9 mouse cellular contexts compared by ENCODE assay signal in genomic region chr2:24047551-24048479, GRCm38 (mm10). TPM values are rescaled to one million over a fixed set of nuclear protein-coding genes. Genes with fewer than 3 reads are reported as not detected.
DNase-seq lines count a peak whose midpoint lies in the region; ATAC-seq and TF ChIP-seq lines count a peak whose summit lies in the region.
"Had no signal": no experiment of that assay in that cellular context is flagged by ENCODE, and none has a peak within 500 bp of the region (broad histone marks: within the 10 kb centered on the region; RNA-seq: fewer than 3 reads in every experiment).

No protein-coding gene starts in this region.

- TF ChIP-seq CTCF in bone marrow, adult 2 months (IDR thresholded peaks at IDR 0.05; ENCODE audit: control insufficient read depth, insufficient read depth, low read length) = no peak

- H3K4me1 ChIP-seq in heart, embryonic 11.5 days (ENCODE audit: control insufficient read depth, insufficient read depth, low read length) = no peaks in the 10 kb centered on the region
- no peaks in the 10 kb centered on the region for H3K4me1 ChIP-seq in bone marrow, adult 2 months (ENCODE audit: control insufficient read depth, insufficient read depth, low read length)
- H3K4me1 ChIP-seq in hindbrain, embryonic 10.5 days (replicated peaks) = peaks cover 24% of the 10 kb centered on the region

- intact Hi-C loops in heart, postnatal 10 days (cut with DNase I) = no loop called here

- peak overlapping the region; percentile 61 for H3K4me2 ChIP-seq in heart, embryonic 11.5 days

- H3K27me3 ChIP-seq in heart, embryonic 11.5 days (ENCODE audit: control insufficient read depth, insufficient read depth, low read length) = no peaks in the 10 kb centered on the region
- no peaks in the 10 kb centered on the region for H3K27me3 ChIP-seq in hindbrain, embryonic 10.5 days (ENCODE audit: insufficient read depth, poor library complexity, severe bottlenecking)

- H3K36me3 ChIP-seq in heart, embryonic 11.5 days (ENCODE audit: control insufficient read depth, insufficient read depth, low read length) = no peaks in the 10 kb centered on the region
- H3K36me3 ChIP-seq in hindbrain, embryonic 10.5 days = no peaks in the 10 kb centered on the region
- no peaks in the 10 kb centered on the region for H3K36me3 ChIP-seq in macrophage (ENCODE audit: inconsistent target)

- 64% methylated on average over 6 of the region's 6 CpGs for WGBS in heart, embryonic 11.5 days (ENCODE audit: insufficient replicate concordance)
- 35% methylated on average over 6 of the region's 6 CpGs for WGBS in bone marrow, adult 2 months
- 37% methylated on average over 6 of the region's 6 CpGs for WGBS in hindbrain, embryonic 10.5 days
- 55% methylated on average over 6 of the region's 6 CpGs for WGBS in macrophage (ENCODE audit: missing documents)

- no peaks in the 10 kb centered on the region; the same call in 1 of the 2 replicates for H3K79me2 ChIP-seq in macrophage (ENCODE audit: inconsistent target)

- H3K27ac ChIP-seq in heart, embryonic 11.5 days (ENCODE audit: low read depth, low read length) = no peak overlapping the region
- peak overlapping the region; percentile 23; the same call in 1 of the 2 replicates for H3K27ac ChIP-seq in bone marrow, adult 2 months (ENCODE audit: control insufficient read depth, insufficient read depth, low read depth, low read length, poor library complexity)
- H3K27ac ChIP-seq in hindbrain, embryonic 10.5 days = peak overlapping the region; percentile 82
- H3K27ac ChIP-seq in macrophage = peak overlapping the region; percentile 56

- no peak for DNase-seq in heart, postnatal 10 days
- DNase-seq in hindbrain, embryonic 10.5 days (ENCODE audit: low spot score) = peak; percentile 16
- DNase-seq in frontal cortex, postnatal 36 days (ENCODE audit: low spot score in 2 of 2) = no peak
- DNase-seq in cerebellum, postnatal 4 days (ENCODE audit: low spot score in 2 of 2) = no peak
- no peak for DNase-seq in layer of hippocampus, adult 11-12 months (ENCODE audit: low spot score)

- H3K9me3 ChIP-seq in heart, embryonic 11.5 days (replicated peaks; ENCODE audit: control insufficient read depth, low read length) = no peaks in the 10 kb centered on the region
- no peaks in the 10 kb centered on the region for H3K9me3 ChIP-seq in hindbrain, embryonic 10.5 days

- peak overlapping the region; percentile 59 for H3K9ac ChIP-seq in heart, embryonic 11.5 days (ENCODE audit: low read depth, low read length)

- peak overlapping the region; percentile 39 for H3K4me3 ChIP-seq in heart, embryonic 11.5 days (ENCODE audit: low read depth, low read length)
- peak overlapping the region; percentile 78 for H3K4me3 ChIP-seq in bone marrow, adult 2 months (replicated peaks; ENCODE audit: control insufficient read depth, low read depth, low read length)
- peak overlapping the region; percentile 45 for H3K4me3 ChIP-seq in hindbrain, embryonic 10.5 days
- H3K4me3 ChIP-seq in macrophage (ENCODE audit: inconsistent target) = peak overlapping the region; percentile 58

- ATAC-seq in heart, embryonic 11.5 days (replicated peaks; ENCODE audit: insufficient number of reproducible peaks, low FRiP score, low TSS enrichment) = no peak

- TF ChIP-seq POLR2A in bone marrow, adult 2 months (IDR thresholded peaks at IDR 0.05; ENCODE audit: borderline replicate concordance, control insufficient read depth, low read depth, low read length) = no peak

RNA-seq across cellular contexts. Expression of gene Hnmt, which starts 1.4 kb away (rescaled TPM):
- 3.6 and 5.7 TPM in 2 replicates for polyA plus RNA-seq in heart, embryonic 11.5 days (2014; fragmentation: Nextera tagmentation; extraction: Ambion mirVana)
- total RNA-seq in heart, postnatal 10 days (2021) = 1 to 10 TPM; 7.8 to 8.5 TPM
- polyA plus RNA-seq in bone marrow, adult 2 months (2011; ENCODE audit: insufficient read depth, insufficient read length, low replicate concordance, missing spikeins) = 2.4 and 3.3 TPM in 2 replicates
- polyA plus RNA-seq in hindbrain, embryonic 10.5 days (2016; fragmentation: Nextera tagmentation; extraction: Ambion mirVana) = 1.2 and 2.7 TPM in 2 replicates
- 1 to 10 TPM in 15 of 26 experiments, under 1 TPM in 3, not detected in 8; 0.62 to 8.0 (median 2.2) TPM for total RNA-seq in macrophage (2018; cell fraction: chromatin; rRNA removed)
- total RNA-seq in macrophage (2018; cell fraction: cytosol; rRNA removed) = 10 to 100 TPM in 17 of 26 experiments, 1 to 10 TPM in 9; 7.6 to 24.0 (median 13.9) TPM
- total RNA-seq in macrophage (2018; cell fraction: nucleus; rRNA removed) = 10 to 100 TPM in 1 of 26 experiments, 1 to 10 TPM in 25; 1.2 to 10.2 (median 4.1) TPM
- polyA plus RNA-seq in macrophage (2018) = 22.4 to 33.9 TPM (median 27.2 TPM) in 3 replicates

RNA-seq across cellular contexts. Expression of gene Tbpl2, which starts 48.6 kb away (rescaled TPM):
- not detected in 2 replicates for polyA plus RNA-seq in heart, embryonic 11.5 days (2014; fragmentation: Nextera tagmentation; extraction: Ambion mirVana)
- not detected for total RNA-seq in heart, postnatal 10 days (2021)
- polyA plus RNA-seq in bone marrow, adult 2 months (2011; ENCODE audit: insufficient read depth, insufficient read length, low replicate concordance, missing spikeins) = not detected in 2 replicates
- polyA plus RNA-seq in hindbrain, embryonic 10.5 days (2016; fragmentation: Nextera tagmentation; extraction: Ambion mirVana) = not detected in 2 replicates
- total RNA-seq in macrophage (2018; cell fraction: chromatin; rRNA removed) = not detected
- not detected for total RNA-seq in macrophage (2018; cell fraction: cytosol; rRNA removed)
- not detected for total RNA-seq in macrophage (2018; cell fraction: nucleus; rRNA removed)
- not detected in 3 replicates for polyA plus RNA-seq in macrophage (2018)
- total RNA-seq: layer of hippocampus, adult 8-10 months had no signal
